Mouse (Mus musculus) forebrain, embryonic 13.5 days (tissue): ENCODE measurements around the gene Bdh1. TPM values are rescaled to one million over a fixed set of nuclear protein-coding genes. Genes with fewer than 3 reads are reported as not detected.
A peak's percentile ranks its signal among the peaks of the same experiment; 100 is the strongest.

Experiments used
- ATAC-seq: fragments of 200-750 bp; cut with Nextera tagmentation; 2 replicates; pipeline ENCODE4 v1.8.0; 2017
- H3K27ac ChIP-seq: fragments of 300-500 bp; sonication (generic); 2 replicates; pipeline ENCODE4 v1.5.1; 2015; ENCODE audit warnings: inconsistent platforms, mild to moderate bottlenecking, moderate library complexity
- H3K27me3 ChIP-seq: fragments of 300-500 bp; sonication (generic); 2 replicates; pipeline ENCODE4 v1.6.1; 2015; ENCODE audit warnings: mild to moderate bottlenecking, inconsistent platforms
- H3K36me3 ChIP-seq: fragments of 300-500 bp; sonication (generic); 2 replicates; pipeline ENCODE4 v1.6.1; 2015; ENCODE audit warnings: mild to moderate bottlenecking, inconsistent platforms; ENCODE audit not compliant: poor library complexity, severe bottlenecking
- H3K4me1 ChIP-seq: fragments of 300-500 bp; sonication (generic); 2 replicates; pipeline ENCODE4 v1.6.1; 2015; ENCODE audit warnings: inconsistent platforms
- H3K4me2 ChIP-seq: fragments of 300-500 bp; sonication (generic); 2 replicates; pipeline ENCODE4 v1.6.1; 2015; ENCODE audit warnings: inconsistent platforms, mild to moderate bottlenecking, moderate library complexity
- H3K4me3 ChIP-seq: fragments of 300-500 bp; sonication (generic); 2 replicates; pipeline ENCODE4 v1.5.1; 2015; ENCODE audit warnings: mild to moderate bottlenecking, inconsistent platforms
- H3K9ac ChIP-seq: fragments of 300-500 bp; sonication (generic); 2 replicates; pipeline ENCODE4 v1.6.1; 2015; ENCODE audit warnings: mild to moderate bottlenecking, inconsistent platforms
- H3K9me3 ChIP-seq: fragments of 300-500 bp; sonication (generic); replicated peaks from 2 replicates; pipeline ENCODE4 v1.6.1; 2016; ENCODE audit warnings: inconsistent platforms
- WGBS: fragments of 180-500 bp; shearing (Covaris S2); methylation state at CpG from one replicate; pipeline ENCODE4 v1.1.7; 2015; 5-methylcytosine and 5-hydroxymethylcytosine counted together
- polyA plus RNA-seq: library from polyadenylated mRNA; unstranded; fragments of >200 nt; fragmentation: Nextera tagmentation; extraction: Ambion mirVana; gene quantifications from 2 replicates; pipeline ENCODE4 v1.2.1, GENCODE M21; 2015

Gene Bdh1
- polyA plus RNA-seq, 1 experiment from 2014 or later, result 88.7 TPM

GRCm38 (mm10) chr16:31429471-31430155, 7.5 kb downstream of the Bdh1 start:
- H3K27me3 ChIP-seq, result peaks cover 15% of the 10 kb centered on the region
- ATAC-seq, result peak; percentile 98
- H3K36me3 ChIP-seq, result no peaks in the 10 kb centered on the region
- H3K9ac ChIP-seq, result peak overlapping the region; percentile 87
- H3K9me3 ChIP-seq, result no peaks in the 10 kb centered on the region
- WGBS, result under 1% methylated on average over 49 of the region's 49 CpGs
- H3K4me3 ChIP-seq, result peak overlapping the region; percentile 62
- H3K27ac ChIP-seq, result peak overlapping the region; percentile 94
- peak overlapping the region; percentile 80 for H3K4me2 ChIP-seq
- peaks cover 33% of the 10 kb centered on the region for H3K4me1 ChIP-seq

DNA sequence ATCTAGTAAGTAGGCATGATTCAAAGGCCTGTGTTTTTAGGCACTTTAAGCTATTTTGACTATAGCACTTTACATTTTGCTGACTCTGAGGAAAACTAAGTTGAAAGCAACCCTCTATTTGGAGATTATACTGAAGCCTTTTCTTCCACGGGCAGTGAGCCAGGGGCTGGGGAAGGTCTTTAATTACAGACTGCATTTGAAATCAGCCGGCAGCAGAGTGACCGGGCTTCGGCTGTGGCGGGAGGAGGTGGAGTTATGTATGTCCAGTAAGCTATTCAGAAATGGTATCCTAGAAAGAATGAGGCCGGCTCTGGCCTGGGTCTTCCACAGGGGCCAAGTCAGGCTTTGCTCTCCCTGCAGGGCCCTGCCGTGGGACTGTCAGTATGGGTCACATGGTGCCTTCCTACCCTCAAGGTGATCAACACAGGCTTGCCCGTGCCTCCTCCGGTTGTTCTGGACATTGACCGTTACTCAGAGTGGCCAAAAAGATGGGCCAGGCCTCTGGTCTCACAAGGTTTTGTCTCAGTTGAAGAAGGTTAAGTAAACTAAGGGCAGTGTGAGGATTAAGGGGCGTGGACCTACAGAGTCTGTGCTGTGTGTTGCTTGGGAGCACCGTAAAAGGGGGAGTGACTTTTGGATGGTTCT, 11.5 kb downstream of the Bdh1 start:
- H3K27ac ChIP-seq, result peak overlapping the region; percentile 44
- no peak overlapping the region for H3K4me3 ChIP-seq
- no peaks in the 10 kb centered on the region for H3K9me3 ChIP-seq
- no peak overlapping the region for H3K4me2 ChIP-seq
- peaks cover 12% of the 10 kb centered on the region for H3K36me3 ChIP-seq
- no peak for ATAC-seq
- peaks cover 36% of the 10 kb centered on the region for H3K4me1 ChIP-seq
- H3K27me3 ChIP-seq, result no peaks in the 10 kb centered on the region
- no peak overlapping the region for H3K9ac ChIP-seq
- 54% methylated on average over 12 of the region's 12 CpGs for WGBS

- no peak overlapping the region for H3K4me3 ChIP-seq
- no peak overlapping the region for H3K4me2 ChIP-seq
- ATAC-seq, result no peak
- peaks cover 33% of the 10 kb centered on the region for H3K4me1 ChIP-seq
- H3K27ac ChIP-seq, result 0 out of 2 replicates have a peak overlapping the region, but pooled peaks have one; percentile 6
- 60% methylated on average over 4 of the region's 4 CpGs for WGBS
- H3K27me3 ChIP-seq, result no peaks in the 10 kb centered on the region
- H3K9ac ChIP-seq, result no peak overlapping the region
- peaks cover 27% of the 10 kb centered on the region for H3K36me3 ChIP-seq
- no peaks in the 10 kb centered on the region; the same call in 1 of the 2 replicates for H3K9me3 ChIP-seq
Observed at GRCm38 (mm10) chr16:31435146-31435545, 13.1 kb downstream of the Bdh1 start.

DNA sequence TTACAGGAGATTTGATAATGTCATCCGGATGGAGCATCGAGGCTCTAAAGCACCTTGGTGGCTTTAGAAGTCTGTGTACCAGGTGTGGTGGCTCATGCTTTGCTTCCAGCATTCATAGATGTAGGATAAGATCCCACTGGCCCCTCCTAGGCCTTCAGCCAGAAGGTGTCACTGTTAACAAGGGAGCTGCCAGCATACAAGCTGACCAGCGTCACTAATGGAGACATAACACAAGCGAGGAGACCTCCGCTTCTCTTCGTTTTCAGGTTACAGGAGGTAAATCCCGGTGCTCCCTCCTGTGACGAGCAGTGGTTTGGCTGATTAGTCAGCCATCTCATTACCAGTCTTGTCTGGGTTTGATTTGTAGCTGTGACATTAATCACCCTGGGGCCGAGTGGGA, 14.0 kb downstream of the Bdh1 start:
- H3K4me1 ChIP-seq, result peaks cover 26% of the 10 kb centered on the region
- WGBS, result 59% methylated on average over 9 of the region's 9 CpGs

DNA sequence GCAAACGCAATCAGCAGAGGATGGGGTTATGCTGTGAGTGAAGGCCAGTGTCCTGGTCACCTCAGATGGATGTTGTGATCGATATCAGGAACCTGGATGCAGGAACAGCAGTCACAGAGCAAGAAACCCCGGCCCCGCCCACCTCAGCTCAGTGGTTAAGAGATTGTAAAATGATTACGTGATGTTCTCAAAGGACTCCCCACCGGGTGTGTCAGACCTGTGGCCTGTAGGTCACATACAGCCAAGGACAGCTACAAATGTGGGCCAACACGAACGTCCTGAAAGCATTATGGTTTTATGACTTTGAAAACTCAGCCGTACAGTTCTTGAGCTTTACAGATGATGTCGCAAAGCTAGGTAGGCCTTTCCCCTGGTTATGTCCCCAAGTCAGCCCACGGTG, 15.3 kb downstream of the Bdh1 start:
- Histone ChIP-seq H3K36me3 (peaks cover 44% of the 10 kb centered on the region), H3K9me3 (no peaks in the 10 kb centered on the region; the same call in 1 of the 2 replicates), H3K4me2 (no peak overlapping the region), H3K27me3 (no peaks in the 10 kb centered on the region), H3K9ac (no peak overlapping the region), H3K27ac (no peak overlapping the region), H3K4me3 (no peak overlapping the region), H3K4me1 (peaks cover 26% of the 10 kb centered on the region)
- 92% methylated on average over 11 of the region's 11 CpGs for WGBS
- ATAC-seq, result no peak

More for the DNA sequence above, 14.0 kb downstream of the Bdh1 start:
- no peaks in the 10 kb centered on the region; the same call in 1 of the 2 replicates for H3K9me3 ChIP-seq
- H3K36me3 ChIP-seq, result peaks cover 31% of the 10 kb centered on the region
- H3K27me3 ChIP-seq, result no peaks in the 10 kb centered on the region
- H3K4me3 ChIP-seq, result no peak overlapping the region
- H3K4me2 ChIP-seq, result no peak overlapping the region
- ATAC-seq, result no peak
- H3K9ac ChIP-seq, result no peak overlapping the region
- H3K27ac ChIP-seq, result no peak overlapping the region

GRCm38 (mm10) chr16:31439529-31439928, 17.4 kb downstream of the Bdh1 start:
- WGBS, result 95% methylated on average over 5 of the region's 5 CpGs
- Histone ChIP-seq H3K27ac (no peak overlapping the region), H3K36me3 (peaks cover 45% of the 10 kb centered on the region), H3K4me3 (no peak overlapping the region), H3K4me2 (no peak overlapping the region), H3K9me3 (no peaks in the 10 kb centered on the region; the same call in 1 of the 2 replicates), H3K27me3 (no peaks in the 10 kb centered on the region), H3K4me1 (peaks cover 7% of the 10 kb centered on the region), H3K9ac (no peak overlapping the region)
- ATAC-seq, result no peak

GRCm38 (mm10) chr16:31440046-31440445, 18.0 kb downstream of the Bdh1 start:
- H3K4me1 ChIP-seq, result peaks cover 3% of the 10 kb centered on the region
- no peak for ATAC-seq
- 97% methylated on average over 1 of the region's 1 CpGs for WGBS
- no peak overlapping the region for H3K4me2 ChIP-seq
- H3K27ac ChIP-seq, result no peak overlapping the region
- H3K36me3 ChIP-seq, result peaks cover 45% of the 10 kb centered on the region
- no peak overlapping the region for H3K9ac ChIP-seq
- no peaks in the 10 kb centered on the region for H3K27me3 ChIP-seq
- H3K4me3 ChIP-seq, result no peak overlapping the region
- no peaks in the 10 kb centered on the region; the same call in 1 of the 2 replicates for H3K9me3 ChIP-seq

DNA sequence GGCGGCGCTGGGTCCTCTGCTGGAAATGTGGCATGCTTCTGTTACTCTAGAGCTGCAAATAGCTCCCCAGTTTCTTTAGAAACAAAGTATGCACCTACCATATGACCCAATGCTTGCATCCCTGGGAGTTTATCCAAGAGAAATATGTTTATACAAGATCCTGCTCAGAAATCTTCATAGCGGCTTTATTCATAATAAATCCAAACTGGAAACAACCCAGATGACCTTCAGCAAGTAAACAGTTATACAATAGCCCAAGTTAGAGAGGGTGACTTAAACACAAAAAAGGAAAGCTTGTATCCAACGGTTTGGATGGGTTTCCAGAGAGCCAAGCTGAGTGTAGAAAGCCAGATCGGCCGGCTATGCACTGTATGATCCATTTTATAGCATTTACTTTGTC, 22.4 kb downstream of the Bdh1 start:
- no peak for ATAC-seq
- Histone ChIP-seq H3K36me3 (peaks cover 61% of the 10 kb centered on the region), H3K27me3 (no peaks in the 10 kb centered on the region), H3K4me3 (no peak overlapping the region), H3K9me3 (no peaks in the 10 kb centered on the region; the same call in 1 of the 2 replicates), H3K27ac (no peak overlapping the region), H3K4me1 (no peaks in the 10 kb centered on the region), H3K4me2 (no peak overlapping the region), H3K9ac (no peak overlapping the region)
- WGBS, result 96% methylated on average over 6 of the region's 6 CpGs

GRCm38 (mm10) chr16:31446067-31446853, 24.2 kb downstream of the Bdh1 start:
- Histone ChIP-seq H3K4me3 (no peak overlapping the region), H3K9ac (no peak overlapping the region), H3K27me3 (no peaks in the 10 kb centered on the region), H3K36me3 (peaks cover 63% of the 10 kb centered on the region), H3K4me2 (no peak overlapping the region), H3K4me1 (no peaks in the 10 kb centered on the region), H3K9me3 (no peaks in the 10 kb centered on the region), H3K27ac (no peak overlapping the region)
- 84% methylated on average over 15 of the region's 15 CpGs for WGBS
- no peak for ATAC-seq

DNA sequence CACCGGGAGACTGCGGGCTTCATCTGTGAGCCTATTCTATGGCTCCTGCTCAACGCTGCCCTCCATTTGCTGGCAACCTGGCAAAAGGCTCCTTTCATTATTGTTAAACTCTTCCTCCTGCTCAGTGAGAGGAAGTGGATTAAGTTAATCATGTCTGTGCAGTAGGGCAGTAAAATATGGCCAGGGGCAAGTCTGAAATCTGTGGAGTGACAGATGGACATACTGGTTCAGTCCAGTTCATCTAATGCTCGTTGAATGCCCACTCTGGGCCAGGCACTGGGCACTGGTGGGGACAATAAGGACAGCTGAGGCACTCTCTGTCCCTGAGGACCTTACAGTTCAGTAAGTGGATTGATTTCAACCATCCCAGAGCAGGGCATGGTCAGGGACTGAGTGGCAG, 27.9 kb downstream of the Bdh1 start:
- no peak overlapping the region for H3K27ac ChIP-seq
- no peak overlapping the region for H3K4me3 ChIP-seq
- no peak overlapping the region for H3K9ac ChIP-seq
- 80% methylated on average over 4 of the region's 4 CpGs for WGBS
- peaks cover 7% of the 10 kb centered on the region; the same call in 1 of the 2 replicates for H3K4me1 ChIP-seq
- peaks cover 70% of the 10 kb centered on the region for H3K36me3 ChIP-seq
- H3K9me3 ChIP-seq, result no peaks in the 10 kb centered on the region
- H3K27me3 ChIP-seq, result no peaks in the 10 kb centered on the region
- H3K4me2 ChIP-seq, result no peak overlapping the region
- ATAC-seq, result no peak

- H3K36me3 ChIP-seq, result peaks cover 72% of the 10 kb centered on the region
- WGBS, result 82% methylated on average over 3 of the region's 3 CpGs
- ATAC-seq, result no peak
Observed at GRCm38 (mm10) chr16:31451235-31451634, 29.2 kb downstream of the Bdh1 start.

GRCm38 (mm10) chr16:31452467-31452866, 30.4 kb downstream of the Bdh1 start:
- 75% methylated on average over 5 of the region's 7 CpGs for WGBS
- no peak for ATAC-seq

More at GRCm38 (mm10) chr16:31451235-31451634, 29.2 kb downstream of the Bdh1 start:
- H3K27ac ChIP-seq, result no peak overlapping the region
- no peak overlapping the region for H3K9ac ChIP-seq
- no peaks in the 10 kb centered on the region for H3K27me3 ChIP-seq
- H3K4me1 ChIP-seq, result peaks cover 7% of the 10 kb centered on the region; the same call in 1 of the 2 replicates
- H3K4me3 ChIP-seq, result no peak overlapping the region
- no peak overlapping the region for H3K4me2 ChIP-seq
- H3K9me3 ChIP-seq, result no peaks in the 10 kb centered on the region

More at GRCm38 (mm10) chr16:31452467-31452866, 30.4 kb downstream of the Bdh1 start:
- Histone ChIP-seq H3K27ac (no peak overlapping the region), H3K36me3 (peaks cover 70% of the 10 kb centered on the region), H3K27me3 (no peaks in the 10 kb centered on the region), H3K4me2 (no peak overlapping the region), H3K9ac (no peak overlapping the region), H3K4me3 (no peak overlapping the region), H3K4me1 (peaks cover 7% of the 10 kb centered on the region; the same call in 1 of the 2 replicates), H3K9me3 (no peaks in the 10 kb centered on the region)
